Mouse (Mus musculus): Measurements from ENCODE around the gene Drg1.
"Not testable (repeated sequence)": the region's sequence is repeated elsewhere in the genome, so short reads cannot be mapped to it uniquely, and the experiment has no call there.

The Drg1 gene

DNA sequence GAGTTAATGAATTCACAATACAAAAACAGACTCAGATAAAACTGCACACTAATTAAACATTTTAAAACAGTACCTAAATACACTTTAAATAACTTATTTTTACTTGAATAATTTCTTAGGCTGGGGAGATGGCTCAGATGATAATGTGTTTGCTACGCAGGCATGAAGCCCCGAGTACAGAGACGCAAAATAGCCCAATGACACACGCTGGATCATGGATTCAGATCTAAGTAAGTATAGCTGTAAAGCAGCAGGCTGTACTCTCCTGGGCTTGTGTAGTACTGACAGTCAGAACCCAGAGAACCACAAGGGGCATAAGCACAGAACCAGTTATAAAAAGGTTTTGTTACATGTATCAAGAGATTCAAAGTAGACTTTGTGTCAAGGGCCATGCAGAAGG is 99.1 kb downstream of the Drg1 start:
- not testable (repeated sequence) for DNase-seq (ENCODE audit: low read depth, low spot score)

DNA sequence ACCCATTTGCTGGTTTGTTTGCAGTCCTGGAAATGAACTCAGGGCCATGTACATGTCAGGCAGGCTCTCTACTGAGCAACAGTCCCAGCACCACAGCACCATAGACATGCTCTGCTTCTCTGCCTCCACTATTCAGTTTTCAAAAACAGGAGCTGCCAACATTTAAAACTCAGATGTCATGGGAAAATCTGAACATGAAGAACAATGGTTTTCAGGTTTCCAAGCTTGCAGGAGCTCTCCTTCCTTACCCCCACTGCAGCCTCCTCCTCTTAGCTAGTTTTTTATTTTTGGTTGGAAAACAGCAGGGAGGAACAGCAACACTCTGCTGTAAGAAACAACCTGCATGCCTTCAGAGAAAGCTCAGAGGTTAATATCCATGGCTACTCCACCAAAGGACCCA is 99.9 kb downstream of the Drg1 start:
- not testable (repeated sequence) for DNase-seq (ENCODE audit: low read depth, low spot score)

- not testable (repeated sequence) for DNase-seq (ENCODE audit: low read depth, low spot score)
Measured at GRCm38 (mm10) chr11:3165210-3165782, 100.9 kb downstream of the Drg1 start.

DNA sequence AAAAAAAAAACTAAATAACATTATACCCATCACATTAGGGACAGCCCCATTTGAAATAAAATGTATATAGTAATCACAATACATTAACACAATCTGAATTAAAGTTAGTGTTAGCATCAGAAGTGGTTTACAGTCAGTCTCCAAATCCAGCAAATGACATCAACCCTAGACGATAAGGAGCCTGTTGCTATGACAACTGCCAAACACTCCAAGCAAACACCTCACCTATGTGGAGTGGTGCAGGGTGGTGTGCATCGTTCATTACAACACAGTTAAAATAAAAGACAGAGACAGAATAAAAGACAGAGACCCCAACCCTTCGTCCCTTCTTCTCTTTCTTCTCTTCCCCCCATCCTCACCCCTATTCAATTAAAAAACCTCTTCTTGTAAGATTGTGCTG is 102.6 kb downstream of the Drg1 start:
- DNase-seq (ENCODE audit: low read depth, low spot score) = not testable (repeated sequence)

DNA sequence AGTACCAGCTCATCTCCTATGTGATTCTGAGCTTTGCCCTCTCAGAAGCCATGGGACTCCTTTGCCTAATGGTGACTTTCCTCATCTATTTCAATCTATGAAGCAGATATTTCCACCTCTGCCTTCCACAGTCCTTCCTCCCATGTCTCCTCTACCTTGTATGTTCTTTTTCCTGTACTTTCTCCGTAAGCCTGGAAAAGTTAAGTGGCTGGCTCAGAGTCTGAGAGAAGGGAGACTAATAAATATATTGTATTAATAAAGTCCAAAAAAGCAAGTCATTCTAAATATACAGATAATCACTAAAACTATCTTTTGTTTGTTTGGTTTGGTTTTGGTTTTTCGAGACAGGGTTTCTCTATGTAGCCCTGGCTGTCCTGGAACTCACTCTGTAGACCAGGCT is 103.1 kb downstream of the Drg1 start:
- DNase-seq (ENCODE audit: low read depth, low spot score) = not testable (repeated sequence)

DNA sequence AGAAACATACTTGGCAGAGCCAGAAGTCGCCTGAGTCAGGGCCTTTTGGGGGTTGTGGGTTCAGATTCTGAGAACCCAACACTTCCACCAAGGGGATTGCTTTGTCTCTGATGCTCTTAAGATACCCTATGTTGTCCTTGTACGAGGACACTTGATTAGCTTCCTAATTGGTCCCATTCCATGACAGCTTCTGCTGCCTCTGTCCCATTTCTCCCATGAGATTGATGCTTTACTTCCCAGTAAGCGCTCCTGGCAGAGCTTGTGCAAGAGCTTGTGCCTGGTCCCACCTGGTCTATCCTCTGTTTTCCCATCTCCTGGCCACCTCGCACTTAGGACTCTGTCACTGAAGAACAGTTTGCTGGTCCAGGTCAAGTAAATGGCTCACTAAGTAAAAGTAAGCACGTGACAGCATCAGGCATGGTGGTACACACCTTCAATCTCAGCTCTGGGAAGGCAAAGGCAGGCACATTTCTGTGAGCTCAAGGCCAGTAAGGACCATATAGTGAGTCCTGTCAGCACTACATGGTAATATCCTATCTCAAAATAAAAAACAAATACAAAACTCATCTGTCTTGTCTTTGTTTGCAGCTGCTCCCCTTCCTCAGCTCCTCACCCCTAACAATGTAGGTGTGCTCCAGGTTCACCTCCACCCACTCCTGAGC is 103.8 kb downstream of the Drg1 start:
- not testable (repeated sequence) for DNase-seq (ENCODE audit: low read depth, low spot score)

DNA sequence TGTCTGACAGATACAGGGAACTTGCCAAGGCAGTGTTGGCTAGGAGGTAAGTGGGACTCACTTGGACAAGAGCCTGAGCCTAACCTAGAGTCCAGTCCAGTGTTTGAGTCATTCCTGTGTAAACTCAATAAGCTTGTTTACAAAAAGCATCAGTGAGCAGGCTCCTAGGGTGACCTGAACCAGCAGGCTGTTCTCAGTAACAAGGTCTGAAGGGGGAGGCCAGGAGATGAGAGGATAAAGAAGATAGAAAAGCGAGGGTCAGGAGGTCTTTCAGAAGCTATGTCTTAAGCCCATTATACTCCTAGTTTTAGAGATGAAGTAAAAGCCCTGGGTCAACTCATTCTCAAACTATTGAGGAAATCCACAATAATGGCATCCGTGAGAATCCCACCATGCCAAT is 104.8 kb downstream of the Drg1 start:
- not testable (repeated sequence) for DNase-seq (ENCODE audit: low read depth, low spot score)

GRCm38 (mm10) chr11:3158800-3159199 is 107.4 kb downstream of the Drg1 start:
- not testable (repeated sequence) for DNase-seq (ENCODE audit: low read depth, low spot score)

GRCm38 (mm10) chr11:3157996-3158395 is 108.2 kb downstream of the Drg1 start:
- not testable (repeated sequence) for DNase-seq (ENCODE audit: low read depth, low spot score)

DNA sequence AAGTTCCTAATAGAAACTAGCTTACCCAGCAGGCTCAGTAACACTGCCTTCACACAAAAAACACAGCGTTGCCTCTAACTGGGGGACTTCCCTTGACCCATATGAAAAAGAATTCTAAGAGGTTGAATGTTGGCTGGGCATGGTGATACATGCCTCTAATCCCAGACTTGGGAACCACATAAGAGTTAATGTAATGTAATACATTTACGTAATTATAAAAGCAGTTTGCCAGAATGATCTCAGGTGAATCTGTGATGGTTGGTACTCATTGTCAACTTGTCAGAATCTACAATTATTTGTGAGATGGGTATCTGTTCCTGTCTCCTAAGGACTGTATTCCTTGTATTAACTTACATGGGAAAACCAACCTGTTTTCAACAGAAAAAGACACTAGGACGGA is 109.2 kb downstream of the Drg1 start:
- not testable (repeated sequence) for DNase-seq (ENCODE audit: low read depth, low spot score)

GRCm38 (mm10) chr11:3153666-3154397 is 112.4 kb downstream of the Drg1 start:
- DNase-seq (ENCODE audit: low read depth, low spot score) = peak; percentile 44

DNA sequence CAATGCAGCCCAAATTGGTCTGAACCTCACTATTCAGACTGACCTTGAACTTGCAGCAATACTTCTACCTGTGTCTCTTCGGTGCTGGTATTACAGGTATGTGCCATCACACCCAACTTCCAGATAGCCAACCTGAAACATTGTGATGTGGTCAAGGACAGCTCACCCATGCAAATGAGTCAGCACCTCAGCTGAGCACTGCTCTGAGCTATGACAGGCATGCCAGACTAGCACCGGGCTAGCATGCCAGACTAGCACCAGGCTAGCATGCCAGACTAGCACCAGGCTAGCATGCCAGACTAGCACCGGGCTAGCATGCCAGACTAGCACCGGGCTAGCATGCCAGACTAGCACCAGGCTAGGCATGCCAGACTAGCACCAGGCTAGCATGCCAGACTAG is 114.9 kb downstream of the Drg1 start:
- DNase-seq (ENCODE audit: low read depth, low spot score) = not testable (repeated sequence)

- DNase-seq (ENCODE audit: low read depth, low spot score) = not testable (repeated sequence)
Measured at GRCm38 (mm10) chr11:3150677-3151003, 115.6 kb downstream of the Drg1 start.

- DNase-seq (ENCODE audit: low read depth, low spot score) = not testable (repeated sequence)
Measured at GRCm38 (mm10) chr11:3150003-3150676, 116.1 kb downstream of the Drg1 start.

DNA sequence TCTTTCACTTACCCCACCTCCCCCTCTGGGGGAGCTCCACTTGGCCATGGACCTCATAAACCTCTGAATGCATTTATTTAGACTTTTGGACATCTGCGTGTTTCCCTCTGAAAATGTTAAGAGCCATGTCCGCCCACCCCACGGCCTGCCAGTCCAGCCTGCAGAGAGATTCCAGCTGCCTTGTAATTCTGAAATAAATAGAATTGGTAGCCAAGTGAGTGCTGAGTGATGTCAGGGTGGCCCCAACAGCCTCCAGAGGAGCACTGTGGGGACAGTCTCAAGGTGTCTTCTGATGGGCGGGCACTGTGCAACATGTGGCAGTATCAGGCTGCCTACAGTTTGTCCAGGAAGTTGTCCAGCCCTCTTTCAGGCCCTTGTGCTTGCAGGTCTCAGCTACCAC is 116.7 kb downstream of the Drg1 start:
- DNase-seq (ENCODE audit: low read depth, low spot score) = not testable (repeated sequence)

- DNase-seq (ENCODE audit: low read depth, low spot score) = not testable (repeated sequence)
Measured at GRCm38 (mm10) chr11:3146806-3147205, 119.4 kb downstream of the Drg1 start.

DNA sequence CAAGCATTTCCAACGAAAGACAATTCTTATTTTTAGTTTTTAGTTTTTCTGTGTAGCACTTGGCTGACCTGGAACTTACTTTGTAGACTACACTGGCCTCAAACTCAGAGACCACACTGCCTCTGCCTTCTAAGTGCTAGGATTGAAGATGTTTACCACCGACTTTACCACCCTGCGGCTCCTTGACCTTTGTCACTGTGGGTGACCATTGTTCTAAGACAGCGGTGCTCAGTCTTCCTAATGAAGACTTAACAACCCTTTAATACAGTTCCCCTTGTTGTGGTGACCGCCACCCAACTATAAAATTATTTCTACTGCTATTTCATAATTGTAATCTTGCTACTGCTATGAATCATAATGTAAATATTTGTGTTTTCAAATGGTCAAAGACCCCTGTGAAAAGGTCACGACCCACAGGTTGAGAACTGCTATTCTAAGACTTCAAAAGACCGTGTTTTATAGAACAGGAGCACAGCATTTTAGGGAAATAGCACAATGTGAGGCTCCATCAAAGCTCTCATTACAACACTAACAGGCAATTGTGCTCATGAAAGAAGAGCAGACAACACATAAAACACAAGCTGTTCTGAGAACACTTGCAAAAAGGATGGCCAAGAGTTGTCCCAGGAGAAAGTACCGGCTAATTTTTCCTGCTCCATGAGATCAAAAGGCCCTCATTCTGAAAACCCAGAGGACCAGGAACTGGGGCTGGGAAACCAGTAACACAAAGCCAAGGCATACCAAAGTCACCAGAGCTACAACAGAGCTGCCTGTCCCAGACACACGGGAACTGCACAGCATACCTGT is 120.7 kb downstream of the Drg1 start:
- DNase-seq (ENCODE audit: low read depth, low spot score) = not testable (repeated sequence)

GRCm38 (mm10) chr11:3143984-3144383 is 122.2 kb downstream of the Drg1 start:
- DNase-seq (ENCODE audit: low read depth, low spot score) = not testable (repeated sequence)

DNA sequence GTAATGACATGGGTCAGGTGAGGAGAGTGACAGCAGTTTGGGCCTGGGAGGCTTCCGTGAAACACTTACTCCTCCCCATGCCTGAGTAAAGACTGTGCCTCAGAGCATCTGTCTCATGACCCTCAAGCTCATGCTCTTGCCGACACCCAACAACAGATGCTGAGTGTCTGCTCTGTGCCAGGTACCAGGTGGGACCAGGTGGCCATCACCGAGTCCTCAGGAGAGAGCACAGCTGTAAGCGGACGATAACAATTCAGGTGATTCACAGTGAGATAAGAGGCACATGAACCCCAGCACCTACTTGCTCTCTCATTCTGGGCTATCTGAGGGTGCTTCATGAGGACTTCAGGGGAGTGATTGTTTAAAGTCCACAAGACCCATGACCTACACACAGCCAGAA is 123.8 kb downstream of the Drg1 start:
- DNase-seq (ENCODE audit: low read depth, low spot score) = not testable (repeated sequence)

GRCm38 (mm10) chr11:3140967-3141535 is 125.2 kb downstream of the Drg1 start:
- not testable (repeated sequence) for DNase-seq (ENCODE audit: low read depth, low spot score)

DNA sequence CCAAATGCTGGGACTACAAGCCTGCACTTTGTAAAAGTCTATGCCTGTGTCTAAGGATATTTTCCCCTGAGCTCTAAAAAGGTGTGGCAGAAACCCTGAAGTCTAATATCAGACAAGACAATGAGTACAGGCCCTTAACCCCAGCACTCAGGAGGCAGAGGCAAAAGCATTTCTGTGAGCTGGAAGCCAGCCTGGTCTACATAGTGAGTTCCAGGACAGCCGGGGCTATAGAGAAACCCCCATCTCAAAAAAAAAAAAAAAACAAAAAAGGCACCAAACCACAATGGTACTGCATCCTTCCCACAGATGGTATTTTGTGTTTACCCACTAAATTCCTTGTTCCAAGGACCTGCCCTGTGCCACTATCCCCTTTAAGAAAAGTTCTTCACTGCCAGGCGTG is 127.9 kb downstream of the Drg1 start:
- DNase-seq (ENCODE audit: low read depth, low spot score) = not testable (repeated sequence)

Data from skeletal muscle tissue, adult 2 months (tissue).